Mouse (Mus musculus) granulocyte monocyte progenitor cell, adult 5-6 weeks (primary cell): Measurements from ENCODE around the gene Asrgl1. TPM values are rescaled to one million over a fixed set of nuclear protein-coding genes. Genes with fewer than 3 reads are reported as not detected.

Experiments used
- ATAC-seq: replicated peaks from 2 replicates; pipeline ENCODE4 v1.8.0; 2016; ENCODE audit warnings: mild to moderate bottlenecking, moderate TSS enrichment, inconsistent platforms; ENCODE audit not compliant: poor library complexity, severe bottlenecking
- total RNA-seq, 2 experiments: library from RNA; stranded (forward) in 1 of 2; stranded (reverse) in 1 of 2; fragments of 200-712, 200-1000 nt in 1 of 2; fragments of >200 nt in 1 of 2; fragmentation: Nextera tagmentation in 1 of 2; gene quantifications; 2 replicates each; pipeline ENCODE4 v1.2.3; 2014 to 2017

Gene Asrgl1
- total RNA-seq, 2 experiments from 2014 or later: 30.5 to 32.6 TPM

- no peak for ATAC-seq
These were observed 61.5 kb downstream of the Asrgl1 start for GRCm38 (mm10) chr19:9073776-9074411.

- ATAC-seq: no peak
These were observed 63.3 kb downstream of the Asrgl1 start for GRCm38 (mm10) chr19:9072157-9072530.

GRCm38 (mm10) chr19:9071456-9072156, 63.8 kb downstream of the Asrgl1 start:
- peak; percentile 70 for ATAC-seq

GRCm38 (mm10) chr19:9070316-9070715, 65.1 kb downstream of the Asrgl1 start:
- no peak for ATAC-seq

- ATAC-seq: no peak
These were observed 65.6 kb downstream of the Asrgl1 start for GRCm38 (mm10) chr19:9069687-9070307.

GRCm38 (mm10) chr19:9067292-9067691, 68.1 kb downstream of the Asrgl1 start:
- ATAC-seq: peak; percentile 38

GRCm38 (mm10) chr19:9065621-9066561, 69.5 kb downstream of the Asrgl1 start:
- peak; percentile 58 for ATAC-seq

GRCm38 (mm10) chr19:9063831-9064230, 71.6 kb downstream of the Asrgl1 start:
- ATAC-seq: no peak

GRCm38 (mm10) chr19:9062822-9063221, 72.6 kb downstream of the Asrgl1 start:
- peak; percentile 54 for ATAC-seq

GRCm38 (mm10) chr19:9061221-9061893, 74.1 kb downstream of the Asrgl1 start:
- no peak for ATAC-seq

GRCm38 (mm10) chr19:9060103-9060502, 75.3 kb downstream of the Asrgl1 start:
- peak; percentile 49 for ATAC-seq

Other genes with a start within 250 kb of the Asrgl1 start
- gene 1810009A15Rik, start 246.8 kb downstream of the Asrgl1 start, total RNA-seq (2014; fragmentation: Nextera tagmentation): 70.2 and 82.4 TPM in 2 replicates
- 92.1 and 109 TPM in 2 replicates for gene 1810009A15Rik, start 246.8 kb downstream of the Asrgl1 start, total RNA-seq (2017)
- gene Gm49416, start 246.7 kb downstream of the Asrgl1 start, total RNA-seq (2014; fragmentation: Nextera tagmentation): not detected in 2 replicates
- not detected in 2 replicates for gene Gm49416, start 246.7 kb downstream of the Asrgl1 start, total RNA-seq (2017)
- gene Ints5, start 242.6 kb downstream of the Asrgl1 start, total RNA-seq (2014; fragmentation: Nextera tagmentation): 23.7 and 30.3 TPM in 2 replicates
- 11.6 and 13.5 TPM in 2 replicates for gene Ints5, start 242.6 kb downstream of the Asrgl1 start, total RNA-seq (2017)
- 143 and 154 TPM in 2 replicates for gene Ganab, start 237.6 kb downstream of the Asrgl1 start, total RNA-seq (2014; fragmentation: Nextera tagmentation)
- 105 and 107 TPM in 2 replicates for gene Ganab, start 237.6 kb downstream of the Asrgl1 start, total RNA-seq (2017)
- 25.9 and 34.4 TPM in 2 replicates for gene B3gat3, start 215.3 kb downstream of the Asrgl1 start, total RNA-seq (2014; fragmentation: Nextera tagmentation)
- gene B3gat3, start 215.3 kb downstream of the Asrgl1 start, total RNA-seq (2017): 17.2 and 26.5 TPM in 2 replicates
- 2.2 and 2.9 TPM in 2 replicates for gene Rom1, start 206.3 kb downstream of the Asrgl1 start, total RNA-seq (2014; fragmentation: Nextera tagmentation)
- gene Rom1, start 206.3 kb downstream of the Asrgl1 start, total RNA-seq (2017): 0.22 and 0.52 TPM in 2 replicates
- gene Eml3, start 206.1 kb downstream of the Asrgl1 start, total RNA-seq (2014; fragmentation: Nextera tagmentation): 26.1 and 30.2 TPM in 2 replicates
- gene Eml3, start 206.1 kb downstream of the Asrgl1 start, total RNA-seq (2017): 27.4 and 31.3 TPM in 2 replicates
- 115 and 125 TPM in 2 replicates for gene Mta2, start 193.8 kb downstream of the Asrgl1 start, total RNA-seq (2014; fragmentation: Nextera tagmentation)
- gene Mta2, start 193.8 kb downstream of the Asrgl1 start, total RNA-seq (2017): 120 and 123 TPM in 2 replicates
- 17.8 and 28.9 TPM in 2 replicates for gene Tut1, start 181.8 kb downstream of the Asrgl1 start, total RNA-seq (2014; fragmentation: Nextera tagmentation)
- gene Tut1, start 181.8 kb downstream of the Asrgl1 start, total RNA-seq (2017): 14.5 and 21.8 TPM in 2 replicates
- gene Eef1g, start 168.6 kb downstream of the Asrgl1 start, total RNA-seq (2014; fragmentation: Nextera tagmentation): 1,036 and 1,157 TPM in 2 replicates
- 748 and 899 TPM in 2 replicates for gene Eef1g, start 168.6 kb downstream of the Asrgl1 start, total RNA-seq (2017)
- 5.8 and 12.1 TPM in 2 replicates for gene Ahnak, start 146.4 kb downstream of the Asrgl1 start, total RNA-seq (2014; fragmentation: Nextera tagmentation)
- gene Ahnak, start 146.4 kb downstream of the Asrgl1 start, total RNA-seq (2017): 14.1 and 14.8 TPM in 2 replicates
- gene Scgb1a1, start 47.7 kb downstream of the Asrgl1 start, total RNA-seq (2014; fragmentation: Nextera tagmentation): not detected in 2 replicates
- gene Scgb1a1, start 47.7 kb downstream of the Asrgl1 start, total RNA-seq (2017): not detected in 2 replicates